Mouse (Mus musculus): Measurements from ENCODE around the gene Mpp6. TPM values are rescaled to one million over a fixed set of nuclear protein-coding genes. Genes with fewer than 3 reads are reported as not detected.

The Mpp6 gene
- polyA plus RNA-seq, 1 experiment from 2014 or later, result 37.4 TPM

- ATAC-seq (ENCODE audit: low read depth), result no peak
- H3K4me1 ChIP-seq (ENCODE audit: control insufficient read depth, low read depth, low read length), result no peaks in the 10 kb centered on the region
- H3K4me2 ChIP-seq (ENCODE audit: low read depth, low read length), result no peak overlapping the region
- H3K36me3 ChIP-seq (ENCODE audit: control insufficient read depth, insufficient read depth), result no peaks in the 10 kb centered on the region
- H3K9ac ChIP-seq (ENCODE audit: low read depth, low read length), result no peak overlapping the region
- H3K4me3 ChIP-seq (ENCODE audit: low read depth, low read length), result no peak overlapping the region
- H3K27me3 ChIP-seq (ENCODE audit: control insufficient read depth, insufficient read depth, low read depth, low read length), result no peaks in the 10 kb centered on the region
- H3K27ac ChIP-seq (ENCODE audit: low read length), result no peak overlapping the region
- WGBS (ENCODE audit: insufficient replicate concordance), result 61% methylated on average over 7 of the region's 7 CpGs
- no peaks in the 10 kb centered on the region for H3K9me3 ChIP-seq (replicated peaks; ENCODE audit: control insufficient read depth, low read length)
Measured at GRCm38 (mm10) chr6:50091462-50092154, 18.4 kb upstream of the Mpp6 start.

- H3K27ac ChIP-seq (ENCODE audit: low read length), result no peak overlapping the region
- H3K4me2 ChIP-seq (ENCODE audit: low read depth, low read length), result peak overlapping the region; percentile 71
- H3K4me1 ChIP-seq (ENCODE audit: control insufficient read depth, low read depth, low read length), result no peaks in the 10 kb centered on the region; the same call in none of the 2 replicates
- WGBS (ENCODE audit: insufficient replicate concordance), result 4% methylated on average over 15 of the region's 15 CpGs
- no peaks in the 10 kb centered on the region for H3K36me3 ChIP-seq (ENCODE audit: control insufficient read depth, insufficient read depth)
- H3K27me3 ChIP-seq (ENCODE audit: control insufficient read depth, insufficient read depth, low read depth, low read length), result peaks cover 21% of the 10 kb centered on the region
- ATAC-seq (ENCODE audit: low read depth), result no peak
- H3K9ac ChIP-seq (ENCODE audit: low read depth, low read length), result peak overlapping the region; percentile 73
- no peaks in the 10 kb centered on the region for H3K9me3 ChIP-seq (replicated peaks; ENCODE audit: control insufficient read depth, low read length)
- peak overlapping the region; percentile 80 for H3K4me3 ChIP-seq (ENCODE audit: low read depth, low read length)
Measured at GRCm38 (mm10) chr6:50109201-50109756, 762 bp upstream of the Mpp6 start.

GRCm38 (mm10) chr6:50110379-50110941 lies 419 bp downstream of the Mpp6 start:
- Histone ChIP-seq H3K27ac (ENCODE audit: low read length) (peak overlapping the region; percentile 82), H3K4me3 (ENCODE audit: low read depth, low read length) (peak overlapping the region; percentile 80), H3K36me3 (ENCODE audit: control insufficient read depth, insufficient read depth) (no peaks in the 10 kb centered on the region), H3K27me3 (ENCODE audit: control insufficient read depth, insufficient read depth, low read depth, low read length) (peaks cover 21% of the 10 kb centered on the region), H3K4me2 (ENCODE audit: low read depth, low read length) (peak overlapping the region; percentile 71), H3K9me3 (replicated peaks; ENCODE audit: control insufficient read depth, low read length) (no peaks in the 10 kb centered on the region), H3K9ac (ENCODE audit: low read depth, low read length) (peak overlapping the region; percentile 73), H3K4me1 (ENCODE audit: control insufficient read depth, low read depth, low read length) (no peaks in the 10 kb centered on the region; the same call in none of the 2 replicates)
- under 1% methylated on average over 48 of the region's 72 CpGs for WGBS (ENCODE audit: insufficient replicate concordance)
- ATAC-seq (ENCODE audit: low read depth), result peak; percentile 54

- Histone ChIP-seq H3K4me3 (ENCODE audit: low read depth, low read length) (peak overlapping the region; percentile 80), H3K27ac (ENCODE audit: low read length) (peak overlapping the region; percentile 82), H3K9ac (ENCODE audit: low read depth, low read length) (peak overlapping the region; percentile 73), H3K27me3 (ENCODE audit: control insufficient read depth, insufficient read depth, low read depth, low read length) (peaks cover 21% of the 10 kb centered on the region), H3K4me2 (ENCODE audit: low read depth, low read length) (peak overlapping the region; percentile 71), H3K36me3 (ENCODE audit: control insufficient read depth, insufficient read depth) (no peaks in the 10 kb centered on the region), H3K9me3 (replicated peaks; ENCODE audit: control insufficient read depth, low read length) (no peaks in the 10 kb centered on the region), H3K4me1 (ENCODE audit: control insufficient read depth, low read depth, low read length) (no peaks in the 10 kb centered on the region; the same call in none of the 2 replicates)
- 3% methylated on average over 6 of the region's 6 CpGs for WGBS (ENCODE audit: insufficient replicate concordance)
- no peak for ATAC-seq (ENCODE audit: low read depth)
Measured at GRCm38 (mm10) chr6:50111111-50111655, 1.1 kb downstream of the Mpp6 start.

GRCm38 (mm10) chr6:50112775-50113174 lies 2.7 kb downstream of the Mpp6 start:
- Histone ChIP-seq H3K9me3 (replicated peaks; ENCODE audit: control insufficient read depth, low read length) (no peaks in the 10 kb centered on the region), H3K4me3 (ENCODE audit: low read depth, low read length) (no peak overlapping the region), H3K9ac (ENCODE audit: low read depth, low read length) (no peak overlapping the region), H3K4me2 (ENCODE audit: low read depth, low read length) (peak overlapping the region; percentile 37), H3K27ac (ENCODE audit: low read length) (no peak overlapping the region), H3K36me3 (ENCODE audit: control insufficient read depth, insufficient read depth) (no peaks in the 10 kb centered on the region), H3K4me1 (ENCODE audit: control insufficient read depth, low read depth, low read length) (no peaks in the 10 kb centered on the region; the same call in none of the 2 replicates), H3K27me3 (ENCODE audit: control insufficient read depth, insufficient read depth, low read depth, low read length) (peaks cover 21% of the 10 kb centered on the region)
- ATAC-seq (ENCODE audit: low read depth), result peak; percentile 39
- 2% methylated on average over 8 of the region's 8 CpGs for WGBS (ENCODE audit: insufficient replicate concordance)

DNA sequence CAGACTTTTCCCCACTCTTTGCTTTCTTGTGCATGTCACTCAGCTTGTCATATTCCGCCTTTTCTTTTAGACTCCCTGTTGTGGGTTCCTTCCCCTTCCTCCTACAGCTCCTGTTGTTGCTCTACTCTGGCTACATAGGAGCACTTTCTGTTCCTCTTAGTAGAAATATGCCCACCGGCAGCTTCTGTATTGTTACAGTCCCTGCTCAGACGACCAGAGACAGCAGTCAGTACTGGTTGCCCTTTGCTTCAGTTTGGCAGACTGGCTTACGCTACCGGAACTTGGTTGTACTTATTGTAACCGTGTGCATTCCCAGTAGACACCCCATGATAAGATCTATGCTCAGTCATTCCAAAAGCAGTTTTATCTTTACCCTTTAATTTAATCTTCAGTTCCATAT lies 4.2 kb downstream of the Mpp6 start:
- WGBS (ENCODE audit: insufficient replicate concordance), result 36% methylated on average over 6 of the region's 6 CpGs
- no peaks in the 10 kb centered on the region for H3K36me3 ChIP-seq (ENCODE audit: control insufficient read depth, insufficient read depth)
- H3K4me2 ChIP-seq (ENCODE audit: low read depth, low read length), result no peak overlapping the region
- H3K27me3 ChIP-seq (ENCODE audit: control insufficient read depth, insufficient read depth, low read depth, low read length), result peaks cover 9% of the 10 kb centered on the region
- H3K9me3 ChIP-seq (replicated peaks; ENCODE audit: control insufficient read depth, low read length), result no peaks in the 10 kb centered on the region
- no peaks in the 10 kb centered on the region; the same call in none of the 2 replicates for H3K4me1 ChIP-seq (ENCODE audit: control insufficient read depth, low read depth, low read length)
- no peak overlapping the region for H3K9ac ChIP-seq (ENCODE audit: low read depth, low read length)
- H3K4me3 ChIP-seq (ENCODE audit: low read depth, low read length), result no peak overlapping the region
- H3K27ac ChIP-seq (ENCODE audit: low read length), result no peak overlapping the region
- no peak for ATAC-seq (ENCODE audit: low read depth)

DNA sequence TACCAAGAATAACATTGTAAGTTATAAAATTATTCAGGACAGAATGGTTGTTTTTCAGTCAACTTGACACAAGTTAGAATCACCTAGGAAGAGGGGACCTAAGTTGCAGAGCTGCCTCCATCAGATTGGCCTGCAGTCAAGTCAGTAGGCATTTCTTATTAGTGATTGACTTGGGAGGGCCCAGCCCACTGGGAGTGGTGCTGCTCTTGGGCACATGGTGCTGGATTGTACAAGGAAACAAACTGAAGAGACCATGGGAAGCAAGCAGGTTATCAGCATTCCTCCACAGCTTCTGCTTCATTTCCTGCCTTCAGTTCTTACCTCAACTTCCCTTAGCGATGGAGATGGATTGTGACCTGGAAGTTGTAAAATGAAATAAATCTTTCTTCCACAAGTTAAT lies 10.9 kb downstream of the Mpp6 start:
- Histone ChIP-seq H3K36me3 (ENCODE audit: control insufficient read depth, insufficient read depth) (peaks cover 7% of the 10 kb centered on the region), H3K9ac (ENCODE audit: low read depth, low read length) (no peak overlapping the region), H3K27ac (ENCODE audit: low read length) (no peak overlapping the region), H3K4me2 (ENCODE audit: low read depth, low read length) (no peak overlapping the region), H3K4me3 (ENCODE audit: low read depth, low read length) (no peak overlapping the region), H3K9me3 (replicated peaks; ENCODE audit: control insufficient read depth, low read length) (no peaks in the 10 kb centered on the region), H3K4me1 (ENCODE audit: control insufficient read depth, low read depth, low read length) (no peaks in the 10 kb centered on the region), H3K27me3 (ENCODE audit: control insufficient read depth, insufficient read depth, low read depth, low read length) (no peaks in the 10 kb centered on the region)
- 79% methylated on average over 1 of the region's 1 CpGs for WGBS (ENCODE audit: insufficient replicate concordance)
- no peak for ATAC-seq (ENCODE audit: low read depth)

GRCm38 (mm10) chr6:50122835-50123234 lies 12.8 kb downstream of the Mpp6 start:
- Histone ChIP-seq H3K36me3 (ENCODE audit: control insufficient read depth, insufficient read depth) (peaks cover 13% of the 10 kb centered on the region), H3K27me3 (ENCODE audit: control insufficient read depth, insufficient read depth, low read depth, low read length) (no peaks in the 10 kb centered on the region), H3K4me2 (ENCODE audit: low read depth, low read length) (no peak overlapping the region), H3K4me3 (ENCODE audit: low read depth, low read length) (no peak overlapping the region), H3K4me1 (ENCODE audit: control insufficient read depth, low read depth, low read length) (no peaks in the 10 kb centered on the region), H3K9ac (ENCODE audit: low read depth, low read length) (no peak overlapping the region), H3K9me3 (replicated peaks; ENCODE audit: control insufficient read depth, low read length) (no peaks in the 10 kb centered on the region), H3K27ac (ENCODE audit: low read length) (no peak overlapping the region)
- 74% methylated on average over 4 of the region's 4 CpGs for WGBS (ENCODE audit: insufficient replicate concordance)
- no peak for ATAC-seq (ENCODE audit: low read depth)

GRCm38 (mm10) chr6:50124197-50124596 lies 14.2 kb downstream of the Mpp6 start:
- ATAC-seq (ENCODE audit: low read depth), result no peak
- Histone ChIP-seq H3K4me1 (ENCODE audit: control insufficient read depth, low read depth, low read length) (no peaks in the 10 kb centered on the region), H3K36me3 (ENCODE audit: control insufficient read depth, insufficient read depth) (peaks cover 13% of the 10 kb centered on the region), H3K4me3 (ENCODE audit: low read depth, low read length) (no peak overlapping the region), H3K9ac (ENCODE audit: low read depth, low read length) (no peak overlapping the region), H3K4me2 (ENCODE audit: low read depth, low read length) (no peak overlapping the region), H3K9me3 (replicated peaks; ENCODE audit: control insufficient read depth, low read length) (no peaks in the 10 kb centered on the region), H3K27me3 (ENCODE audit: control insufficient read depth, insufficient read depth, low read depth, low read length) (no peaks in the 10 kb centered on the region), H3K27ac (ENCODE audit: low read length) (no peak overlapping the region)
- WGBS (ENCODE audit: insufficient replicate concordance), result 69% methylated on average over 2 of the region's 2 CpGs

All from liver, embryonic 16.5 days (tissue).